Mouse (Mus musculus) testis, postnatal 10 days (tissue): ENCODE measurements around the gene Dtnb.
A peak's percentile ranks its signal among the peaks of the same experiment; 100 is the strongest.
"Not testable (repeated sequence)": the region's sequence is repeated elsewhere in the genome, so short reads cannot be mapped to it uniquely, and the experiment has no call there.

Experiments
- DNase-seq: peaks from one replicate; pipeline ENCODE4 v3.0.0; 2021; ENCODE audit warnings: low spot score

Dtnb gene

GRCm38 (mm10) chr12:3660985-3661635, 88.9 kb downstream of the Dtnb start:
- DNase-seq = no peak

DNA sequence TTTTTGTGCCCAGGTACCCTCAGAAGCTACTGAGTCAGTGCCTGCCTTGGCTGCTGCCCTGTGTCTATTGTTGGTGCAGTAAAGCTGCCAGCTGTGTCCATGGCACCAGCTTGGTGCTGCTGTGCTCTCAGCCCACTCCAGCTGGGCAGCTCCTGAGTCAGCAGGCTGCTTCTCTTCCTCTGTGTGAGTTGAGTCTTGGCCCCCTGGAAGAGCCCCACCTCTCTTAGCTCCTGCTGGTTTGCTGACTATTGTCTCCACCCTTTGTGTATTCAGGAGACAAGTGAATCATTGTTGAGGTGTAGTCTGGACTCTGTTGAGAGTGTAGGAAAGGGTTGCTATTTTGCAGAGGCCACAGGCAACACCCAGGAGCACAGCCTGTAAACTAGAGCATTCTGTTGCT, 90.5 kb downstream of the Dtnb start:
- DNase-seq = no peak

- no peak for DNase-seq
Measured at GRCm38 (mm10) chr12:3663386-3663785, 91.2 kb downstream of the Dtnb start.

DNA sequence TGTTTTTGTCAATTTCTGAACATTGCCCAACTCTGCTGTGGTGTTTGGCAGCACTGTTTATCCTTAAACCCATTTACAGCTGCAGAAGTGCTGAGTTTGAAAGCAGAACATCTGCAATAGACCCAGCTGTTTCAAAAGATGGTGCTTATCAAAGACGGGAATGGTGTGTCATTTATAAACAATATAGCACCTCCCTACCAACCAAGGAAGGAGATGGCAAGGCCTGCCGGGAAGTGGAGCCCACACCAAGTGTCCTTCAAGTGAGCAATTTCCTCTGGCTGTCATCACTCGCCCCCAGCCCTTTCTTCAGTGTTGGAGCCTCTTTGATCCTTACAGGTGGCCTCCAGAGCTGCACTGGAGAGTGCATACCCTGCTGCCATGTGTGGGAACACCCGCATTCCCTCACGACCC, 97.8 kb downstream of the Dtnb start:
- no peak for DNase-seq

- no peak for DNase-seq
Measured at GRCm38 (mm10) chr12:3671117-3671516, 98.9 kb downstream of the Dtnb start.

- DNase-seq = no peak
Measured at GRCm38 (mm10) chr12:3672786-3673185, 100.6 kb downstream of the Dtnb start.

DNA sequence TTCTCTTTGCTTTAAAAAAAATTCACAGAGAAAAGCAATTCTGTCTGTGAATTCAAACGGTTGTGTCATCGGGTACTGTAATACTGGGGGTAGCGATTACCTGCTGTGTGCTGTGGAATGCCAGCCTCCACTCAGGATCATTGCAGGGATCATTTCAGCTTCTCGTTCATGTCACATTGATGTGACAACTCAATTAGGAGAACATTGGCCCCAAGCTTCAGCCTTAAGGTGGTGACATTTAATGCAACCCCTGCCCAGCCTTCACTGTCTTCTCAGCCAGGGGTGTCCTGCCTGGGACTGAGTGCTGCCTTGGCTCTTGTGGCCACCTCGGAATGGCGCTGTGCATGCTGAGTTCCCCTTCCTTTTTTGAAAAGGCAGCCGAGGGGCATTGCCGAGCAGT, 101.7 kb downstream of the Dtnb start:
- DNase-seq = no peak

- no peak for DNase-seq
Measured at GRCm38 (mm10) chr12:3674913-3675312, 102.7 kb downstream of the Dtnb start.

DNA sequence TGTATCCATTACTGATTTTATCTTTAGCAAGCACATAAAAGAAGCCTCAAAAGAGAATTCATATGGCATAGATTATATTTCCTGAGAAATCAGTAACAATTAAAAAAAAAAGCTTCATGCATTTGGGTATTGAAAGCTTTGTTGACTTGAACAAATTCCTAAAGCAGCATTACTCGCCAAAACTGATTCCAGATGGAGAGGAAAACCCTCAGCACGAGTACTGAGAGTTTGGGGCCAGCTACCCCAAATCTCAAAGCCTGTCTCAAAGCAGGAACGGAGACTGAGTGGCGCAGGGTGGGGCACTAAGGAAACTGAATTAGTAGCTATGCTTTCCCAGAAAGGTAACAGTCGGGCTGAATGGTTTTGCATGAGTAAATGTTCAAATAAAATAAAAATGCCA, 108.5 kb downstream of the Dtnb start:
- no peak for DNase-seq

DNA sequence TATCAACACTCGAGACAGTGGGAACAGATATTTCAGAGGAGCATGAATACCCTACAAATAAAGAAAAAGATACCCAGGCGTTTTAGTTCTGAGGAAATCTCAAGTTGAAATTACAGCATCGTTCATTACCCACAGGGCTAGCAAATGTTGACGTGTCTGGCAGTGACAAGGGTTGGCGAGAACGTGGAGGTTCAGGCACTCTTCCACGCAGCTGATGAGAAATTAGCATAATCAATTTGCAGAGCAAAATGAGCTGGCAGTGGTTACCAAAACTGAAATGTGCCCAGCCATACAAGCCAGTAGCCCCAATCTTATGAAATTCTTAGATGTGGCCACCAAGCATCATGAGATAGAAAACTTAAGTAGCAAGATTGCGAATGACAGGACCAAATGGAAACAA, 110.9 kb downstream of the Dtnb start:
- no peak for DNase-seq

DNA sequence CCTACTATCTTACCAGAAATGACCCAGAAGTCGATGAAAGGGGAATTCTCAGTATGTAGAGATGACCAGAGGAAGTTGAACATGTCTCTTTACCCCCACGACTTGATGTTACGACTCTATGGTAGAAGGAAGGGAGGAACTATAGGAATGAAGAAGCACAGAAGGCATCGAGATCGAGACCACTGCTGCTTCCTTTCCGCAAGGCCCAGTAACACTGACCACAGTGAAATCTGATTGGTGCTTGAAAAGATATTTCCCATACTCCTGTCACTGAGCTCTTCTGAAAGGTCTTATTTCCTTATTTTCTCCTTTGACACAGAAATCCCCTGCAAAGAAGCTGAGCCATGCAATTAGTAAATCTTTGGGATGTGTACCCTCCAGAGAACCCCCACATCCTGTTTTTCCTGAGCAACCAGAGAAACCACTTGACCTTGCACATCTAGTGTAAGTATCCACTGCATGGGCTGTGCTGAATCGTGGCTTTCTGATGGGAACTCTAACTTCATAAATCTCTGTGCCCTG, 114.3 kb downstream of the Dtnb start:
- DNase-seq = no peak

GRCm38 (mm10) chr12:3690926-3691529, 118.8 kb downstream of the Dtnb start:
- DNase-seq = not testable (repeated sequence)

GRCm38 (mm10) chr12:3692795-3693392, 120.7 kb downstream of the Dtnb start:
- DNase-seq = no peak

DNA sequence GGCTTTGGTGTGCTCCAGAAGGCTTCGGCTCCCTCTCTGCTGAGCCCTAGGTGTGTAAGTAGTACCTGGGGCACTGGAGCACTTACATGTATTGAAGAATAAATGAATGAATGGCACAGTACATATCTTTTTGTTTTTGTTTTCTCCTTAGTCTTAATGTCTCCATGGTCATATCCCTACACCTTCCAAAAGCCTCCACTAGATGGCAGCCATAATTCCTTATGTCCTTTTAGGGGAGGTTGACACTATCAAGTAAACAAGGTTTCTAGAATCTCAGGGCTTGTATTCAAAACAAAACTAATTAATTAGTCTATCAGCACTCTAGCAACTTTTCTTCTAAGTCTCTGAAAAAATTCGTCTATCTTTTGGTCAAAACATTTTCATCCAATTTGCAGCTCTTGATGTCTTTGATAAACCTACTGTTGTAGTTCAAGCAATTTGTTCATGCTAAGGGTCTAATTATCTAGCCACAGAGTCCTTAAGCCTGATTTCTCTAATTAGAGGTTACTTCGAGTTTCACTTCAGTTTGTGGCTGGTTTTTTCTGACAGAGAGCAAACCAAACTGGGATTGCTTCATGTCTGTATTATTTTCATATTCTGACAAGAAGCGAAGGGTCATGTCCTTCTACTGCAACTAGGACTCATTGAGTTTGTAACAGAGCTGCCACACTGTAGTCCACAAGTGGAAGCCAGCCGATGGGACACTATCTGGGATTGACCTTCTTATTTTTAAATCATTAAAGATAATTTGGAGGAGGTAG, 123.7 kb downstream of the Dtnb start:
- DNase-seq = no peak

GRCm38 (mm10) chr12:3700503-3700902, 128.3 kb downstream of the Dtnb start:
- no peak for DNase-seq

- no peak for DNase-seq
Measured at GRCm38 (mm10) chr12:3702903-3703302, 130.7 kb downstream of the Dtnb start.

DNA sequence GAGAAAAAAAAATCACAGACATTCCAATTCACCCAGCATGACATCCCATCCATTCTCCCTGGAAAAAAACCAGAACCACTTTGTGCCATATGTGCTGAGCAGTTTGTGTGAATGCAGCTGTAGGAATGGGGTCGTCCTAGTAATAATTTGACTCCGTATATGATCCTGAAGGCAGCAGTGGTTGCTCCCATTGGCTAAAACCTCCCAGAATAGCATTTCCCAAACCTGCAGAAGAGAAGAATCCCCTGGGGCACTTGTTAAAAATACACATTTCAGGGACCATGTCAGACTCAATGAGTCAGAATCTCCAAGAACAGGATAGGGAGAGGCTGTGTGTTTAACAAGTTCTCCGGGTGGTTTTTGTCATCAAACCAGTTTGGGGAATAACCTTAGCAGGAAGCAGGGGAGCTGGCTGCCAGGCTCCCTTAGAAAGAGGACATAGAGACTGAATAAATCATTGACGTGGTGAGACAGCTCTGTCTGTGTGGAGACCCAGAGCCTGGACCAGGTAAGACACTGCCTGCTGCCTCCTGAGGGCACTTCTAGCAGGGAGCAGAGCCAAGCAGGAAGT, 147.1 kb downstream of the Dtnb start:
- DNase-seq = no peak

GRCm38 (mm10) chr12:3720527-3720926, 148.3 kb downstream of the Dtnb start:
- no peak for DNase-seq

GRCm38 (mm10) chr12:3723762-3724161, 151.6 kb downstream of the Dtnb start:
- DNase-seq = peak; percentile 68

GRCm38 (mm10) chr12:3724822-3725370, 152.7 kb downstream of the Dtnb start:
- no peak for DNase-seq

DNA sequence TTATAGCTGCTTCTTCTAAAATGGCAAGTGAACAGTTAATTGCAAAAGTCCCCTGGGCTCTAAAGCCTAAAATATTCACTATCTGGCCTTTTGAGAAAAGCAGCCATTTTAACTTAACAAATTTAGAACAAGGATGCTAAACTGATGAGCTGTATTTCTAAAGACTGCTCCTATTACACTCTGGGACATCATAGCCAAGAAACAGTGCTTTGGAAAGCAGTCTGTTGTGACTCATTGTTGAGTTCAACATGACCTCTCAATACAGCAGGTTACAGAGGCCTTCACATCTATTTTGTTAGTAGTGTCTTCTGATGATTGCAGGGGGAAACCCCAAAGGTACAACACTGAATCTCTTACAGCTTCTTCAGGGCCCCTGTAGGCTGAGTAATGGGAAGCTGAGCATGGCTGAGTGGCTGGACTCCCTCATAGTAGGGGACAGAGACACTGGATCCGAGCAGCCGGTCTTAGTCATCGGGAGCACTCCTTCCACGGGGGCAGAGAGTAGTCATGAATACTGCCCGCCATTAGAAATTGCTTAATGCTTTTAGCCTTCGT, 157.4 kb downstream of the Dtnb start:
- no peak for DNase-seq
